Mouse (Mus musculus) mesoderm, embryonic 11.5 days (tissue): ENCODE measurements around the gene Msx3.
A peak's percentile ranks its signal among the peaks of the same experiment; 100 is the strongest.

Experiments
- DNase-seq: peaks from one replicate; pipeline ENCODE4 v3.0.0-alpha.2; 2012; ENCODE audit warnings: low read depth, low spot score

The Msx3 gene

GRCm38 (mm10) chr7:140057413-140058407, 8.8 kb upstream of the Msx3 start:
- DNase-seq, result peak; percentile 90

- no peak for DNase-seq
Measured at GRCm38 (mm10) chr7:140054124-140054523, 5.2 kb upstream of the Msx3 start.

- peak; percentile 66 for DNase-seq
Measured at GRCm38 (mm10) chr7:140049115-140049689, 313 bp upstream of the Msx3 start.

GRCm38 (mm10) chr7:140047811-140048311, 1.0 kb downstream of the Msx3 start:
- peak; percentile 35 for DNase-seq

- no peak for DNase-seq
Measured at GRCm38 (mm10) chr7:140045546-140045945, 3.3 kb downstream of the Msx3 start.

- DNase-seq, result no peak
Measured at GRCm38 (mm10) chr7:140042728-140043127, 6.2 kb downstream of the Msx3 start.

- no peak for DNase-seq
Measured at GRCm38 (mm10) chr7:140037171-140037555, 11.7 kb downstream of the Msx3 start.

- DNase-seq, result peak; percentile 96
Measured at GRCm38 (mm10) chr7:140036281-140037170, 12.4 kb downstream of the Msx3 start, which contains the start of the genes Zfp511 and Tubgcp2. TSS of gene Zfp511 (plus strand) at chr7:140036391. TSS of gene Tubgcp2 (minus strand) at chr7:140036669.

GRCm38 (mm10) chr7:140035456-140035855, 13.4 kb downstream of the Msx3 start:
- DNase-seq, result no peak

GRCm38 (mm10) chr7:140033386-140033785, 15.5 kb downstream of the Msx3 start:
- DNase-seq, result no peak

- DNase-seq, result no peak
Measured at GRCm38 (mm10) chr7:140032366-140032765, 16.5 kb downstream of the Msx3 start.

- DNase-seq, result no peak
Measured at GRCm38 (mm10) chr7:140031771-140032170, 17.1 kb downstream of the Msx3 start.

GRCm38 (mm10) chr7:140011336-140011735, 37.6 kb downstream of the Msx3 start:
- no peak for DNase-seq

- DNase-seq, result no peak
Measured at GRCm38 (mm10) chr7:140007781-140008180, 41.1 kb downstream of the Msx3 start.

GRCm38 (mm10) chr7:140006861-140007611, 41.9 kb downstream of the Msx3 start:
- DNase-seq, result no peak

GRCm38 (mm10) chr7:140004666-140005065, 44.2 kb downstream of the Msx3 start:
- DNase-seq, result no peak

GRCm38 (mm10) chr7:140001086-140001740, 47.7 kb downstream of the Msx3 start:
- DNase-seq, result no peak

- no peak for DNase-seq
Measured at GRCm38 (mm10) chr7:139998691-139999350, 50.1 kb downstream of the Msx3 start.
